ENCODE assay signal across 17 mouse cellular contexts in genomic region chr5:96391086-96391485, GRCm38 (mm10). TPM values are rescaled to one million over a fixed set of nuclear protein-coding genes. Genes with fewer than 3 reads are reported as not detected.
"Had no signal": no experiment of that assay in that cellular context is flagged by ENCODE, and none has a peak within 500 bp of the region (broad histone marks: within the 10 kb centered on the region; RNA-seq: fewer than 3 reads in every experiment).

No protein-coding gene starts in this region.

- H3K9me3 ChIP-seq: neural tube, embryonic 13.5 days; neural tube, embryonic 15.5 days; stomach, embryonic 15.5 days had no signal

- DNase-seq: retina, postnatal 1 day; right cerebral cortex, adult 18-20 months; right cerebral cortex, postnatal 14 days; right cerebral cortex, postnatal 25 days; right cerebral cortex, postnatal 4 days; spleen, adult 18-20 months; thymus, adult 18-20 months; thymus, adult 2 months; thymus, postnatal 14 days; thymus, postnatal 25 days; thymus, postnatal 36 days; thymus, postnatal 4 days had no signal

- H3K27ac ChIP-seq: neural tube, embryonic 13.5 days; neural tube, embryonic 15.5 days; stomach, embryonic 15.5 days; stomach, postnatal 0 days had no signal

- H3K36me3 ChIP-seq: neural tube, embryonic 13.5 days; neural tube, embryonic 15.5 days; stomach, embryonic 15.5 days had no signal

- H3K4me3 ChIP-seq: neural tube, embryonic 13.5 days; neural tube, embryonic 15.5 days; stomach, embryonic 15.5 days had no signal

- H3K27me3 ChIP-seq: neural tube, embryonic 13.5 days; neural tube, embryonic 15.5 days; stomach, embryonic 15.5 days had no signal

- H3K4me1 ChIP-seq: neural tube, embryonic 15.5 days had no signal

- H3K4me2 ChIP-seq: neural tube, embryonic 13.5 days; neural tube, embryonic 15.5 days; stomach, embryonic 15.5 days had no signal

- H3K9ac ChIP-seq: neural tube, embryonic 13.5 days; neural tube, embryonic 15.5 days; stomach, embryonic 15.5 days had no signal

RNA-seq across cellular contexts. Expression of gene Fras1, which starts 17.3 kb away (rescaled TPM):
- total RNA-seq: neutrophil, adult 5-6 weeks had no signal
